Mouse (Mus musculus) left cerebral cortex, adult 8-10 months (tissue): ENCODE measurements around the gene Gm3045. TPM values are rescaled to one million over a fixed set of nuclear protein-coding genes. Genes with fewer than 3 reads are reported as not detected.
A peak's percentile ranks its signal among the peaks of the same experiment; 100 is the strongest.

Experiments used
- DNase-seq, 2 experiments: peaks; one replicate each; pipeline ENCODE4 v3.0.0; 2022; ENCODE audit warnings: low spot score in 2 of 2
- total RNA-seq, 4 experiments: library from RNA; stranded (reverse); gene quantifications; 2 replicates each; pipeline ENCODE4 v1.2.4; 2022

The Gm3045 gene
- not detected for total RNA-seq

DNA sequence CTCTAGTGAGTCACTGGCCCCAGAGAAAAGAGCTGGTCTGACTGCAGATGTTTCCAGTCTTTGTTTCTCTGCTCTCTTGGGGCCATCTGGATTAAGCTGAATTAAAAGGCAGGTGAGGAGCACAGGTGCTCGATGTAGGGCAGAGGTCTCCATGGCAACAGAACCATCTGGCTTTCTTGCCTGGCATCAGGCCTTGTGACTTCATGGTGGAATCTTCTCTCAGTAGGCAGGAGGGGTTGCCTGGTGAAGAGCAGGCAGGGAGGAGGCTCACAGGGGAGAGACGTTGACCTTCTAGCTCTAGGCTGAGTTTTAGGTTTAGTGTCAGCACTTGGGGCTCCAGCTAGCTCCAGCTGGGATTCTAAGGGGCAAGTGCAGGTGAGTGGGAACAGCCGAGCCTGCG is at the start of gene Gm3045:
Gene Gm3045, plus strand, starts transcription at position 230 of the 400 bp plus-strand sequence.
- no peak for DNase-seq

DNA sequence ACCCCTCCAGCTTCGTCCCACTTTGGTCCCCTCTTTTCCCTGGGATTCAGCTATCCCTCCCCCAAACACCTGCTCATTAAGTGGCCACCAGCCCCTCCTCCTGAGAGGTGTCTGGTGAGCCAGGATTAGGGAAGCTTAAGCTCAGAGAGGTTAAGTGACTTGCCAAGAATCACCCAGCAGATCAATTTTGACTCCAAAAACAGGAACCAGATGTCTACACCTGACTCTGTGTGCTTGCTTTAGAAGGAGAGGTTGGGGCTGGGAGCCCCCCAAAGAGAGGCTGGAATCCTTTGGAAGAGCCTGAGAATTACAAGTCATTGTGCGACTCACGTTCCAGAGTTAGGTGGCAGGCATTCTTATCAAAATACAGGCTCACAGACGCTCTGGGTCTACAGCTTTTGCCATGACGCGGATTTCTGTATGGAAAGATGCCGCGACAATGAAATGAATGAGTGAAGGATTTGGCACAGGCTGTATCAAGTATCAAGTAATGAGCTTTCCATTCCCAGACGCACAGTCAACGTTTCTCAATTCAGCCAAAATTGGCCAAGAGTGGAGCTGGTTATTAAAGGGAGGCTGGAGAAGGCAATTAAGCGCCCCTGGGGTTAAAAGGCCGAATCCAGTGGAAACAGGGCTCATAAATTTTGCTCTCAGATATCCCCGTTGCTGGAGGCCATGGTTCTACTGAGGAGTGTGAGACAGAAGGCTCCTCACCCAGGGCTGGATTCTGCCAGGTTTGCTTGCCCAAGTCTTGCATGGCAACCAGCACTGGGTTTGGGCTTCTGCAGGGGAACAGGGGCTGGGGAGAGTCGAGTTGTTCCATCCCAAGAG is 45.3 kb upstream of the Gm3045 start:
- DNase-seq, result no peak

GRCm38 (mm10) chr13:56383406-56383805 is 43.0 kb upstream of the Gm3045 start:
- no peak for DNase-seq

GRCm38 (mm10) chr13:56386411-56386810 is 40.0 kb upstream of the Gm3045 start:
- DNase-seq, result peak in 1 of 2 experiments; percentile 28

DNA sequence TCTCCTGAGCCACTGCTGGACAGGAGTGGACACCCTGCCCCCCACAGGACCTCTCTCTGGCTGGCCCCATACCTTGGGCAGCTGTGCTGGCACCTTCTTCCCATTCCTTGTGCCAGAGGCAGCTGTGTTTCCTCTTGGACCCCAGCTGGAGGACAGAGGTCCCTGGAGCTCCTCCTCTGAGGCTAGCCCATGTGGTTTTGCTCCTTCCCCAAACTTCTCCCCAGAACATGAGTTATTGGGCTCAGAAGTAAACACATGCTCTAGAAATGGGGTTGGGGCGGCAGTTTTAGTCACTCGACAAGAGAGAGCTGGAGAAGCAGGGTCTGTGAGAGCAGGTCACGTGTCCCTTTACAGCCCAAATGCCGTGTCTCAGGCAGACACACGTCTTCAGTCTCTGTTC is 39.0 kb upstream of the Gm3045 start:
- no peak for DNase-seq

DNA sequence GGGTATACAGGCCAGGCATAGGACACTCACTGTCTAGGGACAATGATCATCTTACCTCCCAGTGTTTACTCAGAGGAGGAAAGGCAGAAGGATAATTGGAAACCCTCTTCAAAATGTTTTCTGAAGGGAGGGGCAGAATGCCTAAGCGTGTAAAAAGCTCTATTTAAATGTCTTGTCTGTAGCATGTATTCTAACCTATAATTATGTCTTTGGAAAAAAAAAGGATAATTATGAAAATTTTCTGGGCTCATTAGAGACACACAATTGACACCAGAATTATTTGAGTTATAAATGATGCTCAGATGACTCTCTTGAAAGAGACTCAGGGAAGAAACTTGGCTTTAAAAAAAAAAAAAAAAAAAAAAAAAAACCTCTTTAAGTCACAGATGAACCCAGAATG is 38.4 kb upstream of the Gm3045 start:
- DNase-seq, result no peak

DNA sequence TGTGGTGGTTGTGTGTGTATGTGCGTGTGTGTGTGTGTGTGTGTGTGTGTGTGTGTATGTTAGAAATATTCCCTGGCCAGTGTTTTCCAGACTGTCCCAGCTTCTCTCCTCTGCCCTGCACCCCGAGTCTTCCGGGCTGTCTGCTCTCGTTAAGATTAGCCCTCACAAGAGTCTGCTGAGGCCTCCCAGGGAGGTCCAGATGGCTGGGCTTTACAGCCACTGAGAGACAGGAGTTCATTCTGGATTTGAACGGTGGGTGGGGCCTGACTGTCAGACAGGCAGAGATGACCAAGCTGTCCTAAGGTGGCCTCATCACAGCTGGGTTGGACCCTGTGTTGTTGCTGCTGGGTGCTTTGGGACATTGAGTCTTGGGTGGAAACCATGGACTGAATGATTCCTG is 28.8 kb upstream of the Gm3045 start:
- DNase-seq, result no peak

GRCm38 (mm10) chr13:56401186-56401585 is 25.2 kb upstream of the Gm3045 start:
- no peak for DNase-seq

- no peak for DNase-seq
Observed at GRCm38 (mm10) chr13:56403381-56404086, 22.9 kb upstream of the Gm3045 start.

DNA sequence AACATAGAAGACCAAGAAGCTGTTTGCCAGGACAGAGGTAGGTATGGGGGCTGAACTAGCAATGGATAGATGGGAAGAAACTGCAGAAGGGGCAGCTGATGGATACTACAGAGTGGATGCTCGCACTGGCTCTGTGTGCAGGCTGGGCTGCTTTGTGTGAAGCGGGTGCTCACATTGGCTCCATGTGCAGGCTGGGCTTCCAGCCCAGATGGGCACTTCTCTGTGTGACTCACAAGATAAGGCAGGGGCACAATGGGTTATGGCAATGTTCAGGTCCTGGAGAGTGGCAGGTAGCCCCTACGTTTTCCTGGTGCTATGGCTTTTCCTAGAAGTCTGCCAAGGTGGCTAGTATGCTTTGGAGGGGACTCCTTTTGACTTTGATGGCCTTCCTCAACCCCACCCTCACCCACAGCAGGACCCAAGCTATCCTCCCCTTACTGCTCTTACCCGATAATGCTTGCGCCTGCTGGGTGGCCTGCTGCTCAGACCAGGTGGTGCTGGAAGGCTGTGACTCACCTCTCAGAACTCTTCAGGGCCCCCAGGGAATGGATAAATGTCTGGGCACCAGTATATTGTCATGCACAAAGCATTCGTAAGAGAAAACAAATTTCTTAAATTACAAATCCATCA is 21.8 kb upstream of the Gm3045 start:
- DNase-seq, result no peak

- DNase-seq, result no peak
Observed at GRCm38 (mm10) chr13:56412286-56412873, 14.0 kb upstream of the Gm3045 start.

- DNase-seq, result no peak
Observed at GRCm38 (mm10) chr13:56418685-56419483, 7.5 kb upstream of the Gm3045 start.

- no peak for DNase-seq
Observed at GRCm38 (mm10) chr13:56419538-56419937, 6.9 kb upstream of the Gm3045 start.

DNA sequence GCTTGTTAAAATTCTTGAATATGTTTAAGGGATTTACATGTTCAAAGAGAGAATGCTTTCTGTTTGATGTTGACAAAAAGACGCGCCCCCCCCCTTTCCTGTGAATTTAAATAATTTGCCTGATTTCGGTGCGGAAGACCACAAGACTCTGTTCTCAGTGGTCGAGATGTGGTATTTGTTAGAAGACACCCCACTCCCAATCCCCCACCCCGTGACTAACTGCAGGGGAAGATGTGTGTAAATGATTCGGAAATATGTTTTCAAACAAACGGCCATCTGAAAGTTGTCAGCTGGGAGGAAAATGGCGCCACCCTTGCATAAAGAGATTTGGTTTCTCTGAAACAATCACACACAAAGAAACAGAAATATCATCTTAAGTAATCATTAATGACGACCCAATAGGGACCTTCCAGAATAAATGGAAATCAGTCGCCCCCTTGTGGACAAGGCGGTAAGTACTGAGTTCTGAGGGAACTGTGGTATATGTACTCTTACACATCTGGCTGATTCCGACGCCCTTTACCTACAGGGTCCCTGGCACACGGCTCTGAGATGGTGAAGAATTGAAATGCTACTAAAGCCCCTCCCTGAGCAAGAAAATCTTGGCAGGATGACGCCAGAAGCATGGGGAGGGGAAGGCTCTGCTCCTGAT is 4.2 kb upstream of the Gm3045 start:
- DNase-seq, result peak; percentile 30 to 65

DNA sequence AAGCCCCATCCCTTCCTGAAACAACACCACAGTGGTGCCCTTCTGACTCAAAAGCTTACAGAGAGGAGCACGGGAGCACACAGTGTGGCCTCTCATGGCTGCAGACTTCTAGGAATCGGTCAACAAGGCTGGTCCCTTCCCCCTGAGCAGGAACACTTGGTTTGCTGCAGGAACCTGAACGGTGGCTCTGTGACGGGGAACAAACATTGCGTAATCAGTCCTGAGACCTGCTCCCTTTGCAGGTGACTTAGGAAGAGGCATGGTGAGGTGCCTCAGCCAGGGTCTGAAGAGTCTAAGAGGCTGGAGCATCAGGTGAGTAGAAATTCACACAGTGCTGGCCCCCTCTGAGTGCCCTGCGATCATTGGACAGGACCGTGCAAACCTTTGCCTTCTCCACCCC is 463 bp upstream of the Gm3045 start:
- no peak for DNase-seq

- peak in 1 of 2 experiments; percentile 73 for DNase-seq
Observed at GRCm38 (mm10) chr13:56428724-56429500, 2.5 kb downstream of the Gm3045 start.

- no peak for DNase-seq
Observed at GRCm38 (mm10) chr13:56432496-56432895, 6.1 kb downstream of the Gm3045 start.

GRCm38 (mm10) chr13:56433466-56433865 is 7.1 kb downstream of the Gm3045 start:
- DNase-seq, result peak in 1 of 2 experiments; percentile 61

DNA sequence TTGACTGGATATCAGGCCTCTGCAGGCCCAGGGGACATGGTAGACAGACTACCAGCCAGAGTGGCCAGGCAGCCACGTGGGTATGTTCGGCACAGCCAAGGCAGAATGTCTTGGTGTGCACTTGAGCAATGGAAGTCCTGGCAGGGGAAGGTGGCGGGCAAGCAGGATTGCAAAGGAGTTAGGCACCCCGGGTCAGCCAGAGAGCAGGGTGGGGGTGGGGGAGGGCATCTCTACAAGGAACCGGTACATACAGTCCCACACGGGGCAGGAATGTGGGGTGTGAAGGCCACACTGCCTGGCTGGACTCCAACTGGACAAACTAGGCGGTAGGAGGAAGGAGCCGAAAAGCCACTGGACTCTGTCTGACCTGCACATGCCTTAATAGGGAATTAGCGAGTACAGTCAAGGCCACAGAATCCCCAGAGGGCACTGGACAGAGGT is 7.9 kb downstream of the Gm3045 start:
- DNase-seq, result no peak
